Mouse (Mus musculus) lung, postnatal 0 days (tissue): ENCODE data around the gene Fat3.

Source experiments
- CTCF ChIP-seq: IDR thresholded peaks from 2 replicates; pipeline ENCODE4 v1.5.1; 2016; ENCODE audit warnings: antibody characterized with exemption, mild to moderate bottlenecking
- EP300 ChIP-seq: IDR thresholded peaks from 2 replicates; pipeline ENCODE4 v1.6.1; 2016; ENCODE audit warnings: antibody characterized with exemption, mild to moderate bottlenecking, control low read depth

GRCm38 (mm10) chr9:16499621-16500381 lies 1.3 kb downstream of the Fat3 start:
- no peak for TF ChIP-seq CTCF
- no peak for TF ChIP-seq EP300
